ENCODE assay signal across 8 mouse cellular contexts in the genomic region with DNA sequence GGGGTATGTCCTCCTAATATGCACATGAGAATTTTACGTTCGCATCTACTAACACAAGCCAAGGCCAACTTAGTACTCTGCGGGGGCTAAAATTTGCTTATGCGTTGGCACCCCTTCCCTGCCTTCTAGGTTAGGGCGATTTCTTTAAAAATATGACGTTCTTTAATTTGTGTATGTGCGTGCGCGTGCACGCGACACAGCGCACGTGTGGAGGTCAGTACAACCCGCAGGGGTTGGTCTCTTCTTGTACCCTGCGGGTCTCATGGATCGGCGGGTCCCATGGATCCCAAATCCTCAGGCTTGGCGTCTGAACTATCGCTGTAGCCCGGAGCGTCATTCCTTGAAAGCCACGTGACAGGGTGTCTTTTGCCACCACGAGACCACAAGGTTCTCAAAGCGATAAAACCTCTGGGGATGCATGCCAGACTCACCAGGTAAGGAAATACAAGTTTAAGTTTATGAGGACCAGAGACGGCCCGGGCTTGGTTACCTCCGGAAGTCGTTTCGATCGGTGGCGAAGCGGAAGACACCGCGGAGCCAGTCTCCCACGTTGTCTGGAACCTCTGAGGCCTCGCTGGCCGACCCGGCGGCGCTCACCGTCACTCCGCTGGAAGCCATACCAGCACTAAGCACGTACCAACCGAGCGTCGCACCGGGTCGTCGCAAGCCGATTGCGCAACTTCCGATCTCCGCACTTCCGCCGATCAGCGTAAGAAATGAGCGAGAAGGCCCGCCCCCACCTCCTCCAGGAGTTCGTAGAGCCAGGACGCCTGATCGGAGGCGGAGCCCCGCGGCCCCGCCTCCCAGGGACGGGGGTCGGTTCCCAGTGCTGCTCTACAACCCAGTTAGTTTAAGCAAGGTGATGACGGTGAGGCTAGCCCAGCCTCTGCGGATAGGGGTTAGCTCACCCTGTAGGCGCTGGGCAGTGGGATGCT. TPM values are rescaled to one million over a fixed set of nuclear protein-coding genes. Genes with fewer than 3 reads are reported as not detected.
DNase-seq lines count a peak whose midpoint lies in the region; ATAC-seq and TF ChIP-seq lines count a peak whose summit lies in the region.

No protein-coding gene starts in this region.

- H3K79me2 ChIP-seq in MEL (ENCODE audit: control insufficient read depth, insufficient read depth, low read length, poor library complexity), result peaks cover 15% of the 10 kb centered on the region

- peak overlapping the region; percentile 88 to 89 for H3K4me3 ChIP-seq in MEL (ENCODE audit: control insufficient read depth in 1 of 2, insufficient read depth in 1 of 2, low read depth in 2 of 2, low read length in 2 of 2)
- peak overlapping the region; percentile 66 for H3K4me3 ChIP-seq in cerebellum, adult 2 months (replicated peaks; ENCODE audit: insufficient read depth, low read depth, low read length)
- peak overlapping the region; percentile 63 for H3K4me3 ChIP-seq in forebrain, postnatal 0 days (ENCODE audit: low read depth, low read length)
- H3K4me3 ChIP-seq in lung, embryonic 15.5 days, result peak overlapping the region; percentile 60

- TF ChIP-seq POLR2A in MEL (IDR thresholded peaks at IDR 0.05; ENCODE audit: control insufficient read depth in 1 of 2, insufficient read depth in 1 of 2, low read depth in 1 of 2, low read length in 2 of 2, poor library complexity in 1 of 2), result peak; percentile 86 to 91; a peak in 3 of 4 replicates
- peak; percentile 85 for TF ChIP-seq POLR2A in cerebellum, adult 2 months (IDR thresholded peaks at IDR 0.05; ENCODE audit: borderline replicate concordance, insufficient read depth, low read length)

- TF ChIP-seq EP300 in MEL (IDR thresholded peaks at IDR 0.05; ENCODE audit: low read depth in 1 of 2, low read length in 2 of 2), result 0 out of 4 replicates have a peak, but pooled peaks of 1 of the 2 experiments have one; percentile 17

- H3K27me3 ChIP-seq in MEL (ENCODE audit: control insufficient read depth in 1 of 2, insufficient read depth in 2 of 2, low read length in 2 of 2), result no peaks in the 10 kb centered on the region
- H3K27me3 ChIP-seq in cerebellum, adult 2 months (ENCODE audit: control insufficient read depth, insufficient read depth, low read length), result no peaks in the 10 kb centered on the region
- H3K27me3 ChIP-seq in forebrain, postnatal 0 days (ENCODE audit: insufficient read depth, low read length), result no peaks in the 10 kb centered on the region
- no peaks in the 10 kb centered on the region; the same call in 1 of the 2 replicates for H3K27me3 ChIP-seq in lung, embryonic 15.5 days

- ATAC-seq in forebrain, postnatal 0 days, result peak; percentile 91
- peak; percentile 85 for ATAC-seq in lung, embryonic 15.5 days (ENCODE audit: borderline replicate concordance, extremely low read depth, low FRiP score, low TSS enrichment)

- peaks cover 0 to 5% of the 10 kb centered on the region in 2 experiments; a peak in 2 of 4 replicates for H3K4me1 ChIP-seq in MEL (ENCODE audit: control insufficient read depth in 1 of 2, insufficient read depth in 2 of 2, low read length in 2 of 2)
- H3K4me1 ChIP-seq in cerebellum, adult 2 months (ENCODE audit: control insufficient read depth, insufficient read depth, low read length), result no peaks in the 10 kb centered on the region
- H3K4me1 ChIP-seq in forebrain, postnatal 0 days (ENCODE audit: insufficient read depth), result 0 out of 2 replicates have a peak, but pooled peaks cover 13% of the 10 kb centered on the region
- H3K4me1 ChIP-seq in lung, embryonic 15.5 days, result peaks cover 14% of the 10 kb centered on the region

- WGBS in cerebellum, adult 2 months, result 1% methylated on average over 70 of the region's 70 CpGs
- 2% methylated on average over 70 of the region's 70 CpGs for WGBS in forebrain, postnatal 0 days
- under 1% methylated on average over 70 of the region's 70 CpGs for WGBS in lung, embryonic 15.5 days

- H3K36me3 ChIP-seq in MEL (ENCODE audit: control insufficient read depth in 1 of 2, insufficient read depth in 2 of 2, low read length in 2 of 2), result peaks cover 4% of the 10 kb centered on the region in 2 experiments
- H3K36me3 ChIP-seq in forebrain, postnatal 0 days (ENCODE audit: insufficient read depth), result peaks cover 22% of the 10 kb centered on the region
- peaks cover 24% of the 10 kb centered on the region for H3K36me3 ChIP-seq in lung, embryonic 15.5 days

- H3K9me3 ChIP-seq in MEL (replicated peaks; ENCODE audit: insufficient read depth, low read length), result no peaks in the 10 kb centered on the region
- no peaks in the 10 kb centered on the region for H3K9me3 ChIP-seq in forebrain, postnatal 0 days (ENCODE audit: low read length)
- H3K9me3 ChIP-seq in lung, embryonic 15.5 days, result no peaks in the 10 kb centered on the region

- peak overlapping the region; percentile 88 for H3K9ac ChIP-seq in MEL (ENCODE audit: control insufficient read depth, low read depth, low read length, poor library complexity, severe bottlenecking)
- peak overlapping the region; percentile 78 for H3K9ac ChIP-seq in forebrain, postnatal 0 days
- H3K9ac ChIP-seq in lung, embryonic 15.5 days, result peak overlapping the region; percentile 77

- DNase-seq in MEL (ENCODE audit: low read depth, low spot score), result peak; percentile 99
- DNase-seq in cerebellum, adult 2 months, result peak; percentile 95 to 96
- DNase-seq in forebrain, postnatal 0 days, result peak; percentile 98
- DNase-seq in heart, postnatal 4 days, result peak; percentile 95
- peak; percentile 94 to 95 for DNase-seq in layer of hippocampus, adult 8-10 months (ENCODE audit: low spot score in 2 of 2)
- DNase-seq in ovary, adult 18-20 months (ENCODE audit: low spot score), result peak; percentile 92
- DNase-seq in thymus, postnatal 0 days (ENCODE audit: low spot score), result peak; percentile 97

- TF ChIP-seq CTCF in MEL (IDR thresholded peaks at IDR 0.05 in 2 of 3, conservative IDR thresholded peaks at IDR 0.05 in 1 of 3; ENCODE audit: control insufficient read depth in 1 of 3, insufficient read depth in 1 of 3, low read depth in 2 of 3, low read length in 3 of 3, poor library complexity in 1 of 3, severe bottlenecking in 1 of 3), result no peak
- no peak for TF ChIP-seq CTCF in cerebellum, adult 2 months (IDR thresholded peaks at IDR 0.05; ENCODE audit: borderline replicate concordance, insufficient read depth, low read depth, low read length)
- no peak for TF ChIP-seq CTCF in forebrain, postnatal 0 days (IDR thresholded peaks at IDR 0.05; ENCODE audit: low read depth)

- peak overlapping the region; percentile 81 for H3K27ac ChIP-seq in MEL (ENCODE audit: control insufficient read depth, low read depth, low read length)
- peak overlapping the region; percentile 49 for H3K27ac ChIP-seq in cerebellum, adult 2 months (ENCODE audit: insufficient read depth, low read length)
- peak overlapping the region; percentile 90 for H3K27ac ChIP-seq in forebrain, postnatal 0 days (ENCODE audit: low read depth, low read length)
- peak overlapping the region; percentile 75 for H3K27ac ChIP-seq in lung, embryonic 15.5 days

- H3K4me2 ChIP-seq in forebrain, postnatal 0 days (ENCODE audit: low read depth), result peak overlapping the region; percentile 91
- peak overlapping the region; percentile 91 for H3K4me2 ChIP-seq in lung, embryonic 15.5 days

- TF ChIP-seq RAD21 in MEL (IDR thresholded peaks at IDR 0.05; ENCODE audit: low read depth, low read length), result no peak

RNA-seq across cellular contexts. Expression of a gene that starts 0.5 kb away (rescaled TPM):
- 66.5 and 67.6 TPM in 2 replicates for total RNA-seq in MEL (2012; rRNA removed)
- 100 to 1,000 TPM in 1 of 2 experiments, not detected in 1; 577 TPM for polyA plus RNA-seq in MEL (2012; ENCODE audit: insufficient read depth in 1 of 2, insufficient read length in 2 of 2, low read depth in 1 of 2, low replicate concordance in 2 of 2, missing spikeins in 1 of 2)
- 148 and 167 TPM in 2 replicates for polyA plus RNA-seq in cerebellum, adult 2 months (2012; rRNA removed)
- total RNA-seq in forebrain, postnatal 0 days (2014; rRNA removed), result 67.0 and 73.9 TPM in 2 replicates
- polyA plus RNA-seq in forebrain, postnatal 0 days (2015; fragmentation: Nextera tagmentation; extraction: Ambion mirVana), result 329 and 353 TPM in 2 replicates
- total RNA-seq in heart, postnatal 4 days (2021), result 100 to 1,000 TPM; 156 to 160 TPM
- total RNA-seq in layer of hippocampus, adult 8-10 months (2022), result 100 to 1,000 TPM; 170 to 219 (median 199) TPM
- polyA plus RNA-seq in lung, embryonic 15.5 days (2015; fragmentation: Nextera tagmentation; extraction: Ambion mirVana), result 385 and 422 TPM in 2 replicates
- polyA plus RNA-seq in thymus, postnatal 0 days (2015; fragmentation: Nextera tagmentation; extraction: Ambion mirVana), result 431 and 452 TPM in 2 replicates

RNA-seq across cellular contexts. Expression of a gene that starts 1.2 kb away (rescaled TPM):
- total RNA-seq in MEL (2012; rRNA removed), result 1.5 and 2.7 TPM in 2 replicates
- 1 to 10 TPM in 1 of 2 experiments, not detected in 1; 4.4 TPM for polyA plus RNA-seq in MEL (2012; ENCODE audit: insufficient read depth in 1 of 2, insufficient read length in 2 of 2, low read depth in 1 of 2, low replicate concordance in 2 of 2, missing spikeins in 1 of 2)
- 46.5 and 51.3 TPM in 2 replicates for polyA plus RNA-seq in cerebellum, adult 2 months (2012; rRNA removed)
- 68.0 and 79.6 TPM in 2 replicates for total RNA-seq in forebrain, postnatal 0 days (2014; rRNA removed)
- 33.6 and 43.6 TPM in 2 replicates for polyA plus RNA-seq in forebrain, postnatal 0 days (2015; fragmentation: Nextera tagmentation; extraction: Ambion mirVana)
- total RNA-seq in heart, postnatal 4 days (2021), result 1 to 10 TPM; 5.2 to 6.0 TPM
- total RNA-seq in layer of hippocampus, adult 8-10 months (2022), result 10 to 100 TPM; 28.6 to 36.7 (median 31.2) TPM
- 5.6 and 6.5 TPM in 2 replicates for polyA plus RNA-seq in lung, embryonic 15.5 days (2015; fragmentation: Nextera tagmentation; extraction: Ambion mirVana)
- 0.98 and 1.3 TPM in 2 replicates for polyA plus RNA-seq in thymus, postnatal 0 days (2015; fragmentation: Nextera tagmentation; extraction: Ambion mirVana)

RNA-seq across cellular contexts. Expression of a gene that starts 6.6 kb away (rescaled TPM):
- 0.56 and 0.81 TPM in 2 replicates for total RNA-seq in MEL (2012; rRNA removed)
- under 1 TPM in 1 of 2 experiments, not detected in 1; 0.71 TPM for polyA plus RNA-seq in MEL (2012; ENCODE audit: insufficient read depth in 1 of 2, insufficient read length in 2 of 2, low read depth in 1 of 2, low replicate concordance in 2 of 2, missing spikeins in 1 of 2)
- 6.6 and 7.0 TPM in 2 replicates for polyA plus RNA-seq in cerebellum, adult 2 months (2012; rRNA removed)
- total RNA-seq in forebrain, postnatal 0 days (2014; rRNA removed), result 4.9 and 5.2 TPM in 2 replicates
- polyA plus RNA-seq in forebrain, postnatal 0 days (2015; fragmentation: Nextera tagmentation; extraction: Ambion mirVana), result 0.76 and 0.97 TPM in 2 replicates
- total RNA-seq in heart, postnatal 4 days (2021), result 1 to 10 TPM in 1 of 2 experiments, under 1 TPM in 1; 0.98 to 1.1 TPM
- total RNA-seq in layer of hippocampus, adult 8-10 months (2022), result 1 to 10 TPM; 3.3 to 4.3 (median 3.6) TPM
- 0.35 and 0.45 TPM in 2 replicates for polyA plus RNA-seq in lung, embryonic 15.5 days (2015; fragmentation: Nextera tagmentation; extraction: Ambion mirVana)
- polyA plus RNA-seq in thymus, postnatal 0 days (2015; fragmentation: Nextera tagmentation; extraction: Ambion mirVana), result 0.12 and 0.18 TPM in 2 replicates

RNA-seq across cellular contexts. Expression of a gene that starts 6.9 kb away (rescaled TPM):
- 0.23 TPM in 1 of 2 replicates, not detected in the other for total RNA-seq in MEL (2012; rRNA removed)
- 1 to 10 TPM in 1 of 2 experiments, not detected in 1; 4.3 TPM for polyA plus RNA-seq in MEL (2012; ENCODE audit: insufficient read depth in 1 of 2, insufficient read length in 2 of 2, low read depth in 1 of 2, low replicate concordance in 2 of 2, missing spikeins in 1 of 2)
- polyA plus RNA-seq in cerebellum, adult 2 months (2012; rRNA removed), result 1.5 and 2.4 TPM in 2 replicates
- total RNA-seq in forebrain, postnatal 0 days (2014; rRNA removed), result 1.8 TPM in 1 of 2 replicates, not detected in the other
- 0.45 and 0.60 TPM in 2 replicates for polyA plus RNA-seq in forebrain, postnatal 0 days (2015; fragmentation: Nextera tagmentation; extraction: Ambion mirVana)
- total RNA-seq in heart, postnatal 4 days (2021), result 1 to 10 TPM; 1.8 to 2.1 TPM
- total RNA-seq in layer of hippocampus, adult 8-10 months (2022), result 1 to 10 TPM; 2.9 to 3.7 (median 3.2) TPM
- polyA plus RNA-seq in lung, embryonic 15.5 days (2015; fragmentation: Nextera tagmentation; extraction: Ambion mirVana), result 0.73 and 0.86 TPM in 2 replicates
- polyA plus RNA-seq in thymus, postnatal 0 days (2015; fragmentation: Nextera tagmentation; extraction: Ambion mirVana), result 0.81 and 1.2 TPM in 2 replicates

RNA-seq across cellular contexts. Expression of a gene that starts 39.0 kb away (rescaled TPM):
- not detected in 2 replicates for total RNA-seq in MEL (2012; rRNA removed)
- polyA plus RNA-seq in MEL (2012; ENCODE audit: insufficient read depth in 1 of 2, insufficient read length in 2 of 2, low read depth in 1 of 2, low replicate concordance in 2 of 2, missing spikeins in 1 of 2), result not detected
- polyA plus RNA-seq in cerebellum, adult 2 months (2012; rRNA removed), result 0.13 and 0.31 TPM in 2 replicates
- total RNA-seq in forebrain, postnatal 0 days (2014; rRNA removed), result not detected in 2 replicates
- polyA plus RNA-seq in forebrain, postnatal 0 days (2015; fragmentation: Nextera tagmentation; extraction: Ambion mirVana), result not detected in 2 replicates
- not detected for total RNA-seq in heart, postnatal 4 days (2021)
- total RNA-seq in layer of hippocampus, adult 8-10 months (2022), result not detected
- 14.2 and 15.7 TPM in 2 replicates for polyA plus RNA-seq in lung, embryonic 15.5 days (2015; fragmentation: Nextera tagmentation; extraction: Ambion mirVana)
- polyA plus RNA-seq in thymus, postnatal 0 days (2015; fragmentation: Nextera tagmentation; extraction: Ambion mirVana), result 2.4 and 2.5 TPM in 2 replicates

Comparison
In these comparisons a context has a peak if more than half of its experiments do, and no peak if none do; other contexts are left out.
1. Peak in every context shown above with its lines: DNase-seq, ATAC-seq, H3K4me3 ChIP-seq and H3K27ac ChIP-seq.